Mouse (Mus musculus) duodenum, adult 2 months (tissue): Measurements from ENCODE around the gene Ncr1. TPM values are rescaled to one million over a fixed set of nuclear protein-coding genes. Genes with fewer than 3 reads are reported as not detected.

Experiments used
- polyA plus RNA-seq: library from polyadenylated mRNA; depleted of rRNA; stranded (reverse); fragments of >200 nt; gene quantifications from 2 replicates; pipeline ENCODE4 v1.2.3, GENCODE M21; 2012; ENCODE audit warnings: low replicate concordance; rRNA removed

Gene Ncr1
- polyA plus RNA-seq = 0.07 TPM in 1 of 2 replicates, not detected in the other

GRCm38 (mm10) chr7:4337509-4337908, at the start of gene Ncr1:
Gene Ncr1, plus strand, starts transcription at chr7:4337724.

Other genes starting within 250 kb of the Ncr1 start
- gene Ttyh1, start 218.3 kb upstream of the Ncr1 start, polyA plus RNA-seq = 23.3 and 26.6 TPM in 2 replicates
- gene Leng8, start 200.7 kb upstream of the Ncr1 start, polyA plus RNA-seq = 158 and 341 TPM in 2 replicates
- 26.3 and 80.3 TPM in 2 replicates for gene Leng9, start 187.3 kb upstream of the Ncr1 start, polyA plus RNA-seq
- 500 and 679 TPM in 2 replicates for gene Cdc42ep5, start 172.9 kb upstream of the Ncr1 start, polyA plus RNA-seq
- 0.06 and 0.07 TPM in 2 replicates for gene Lilra5, start 100.0 kb upstream of the Ncr1 start, polyA plus RNA-seq
- gene Gp6, start 60.0 kb downstream of the Ncr1 start, polyA plus RNA-seq = 0.02 TPM in 2 replicates
- 11.8 and 13.8 TPM in 2 replicates for gene Rdh13, start 107.9 kb downstream of the Ncr1 start, polyA plus RNA-seq
- gene Eps8l1, start 123.0 kb downstream of the Ncr1 start, polyA plus RNA-seq = 0.15 and 2.6 TPM in 2 replicates
- 66.8 and 106 TPM in 2 replicates for gene Ppp1r12c, start 164.0 kb downstream of the Ncr1 start, polyA plus RNA-seq
- 0.16 and 0.62 TPM in 2 replicates for gene Tnnt1, start 178.7 kb downstream of the Ncr1 start, polyA plus RNA-seq
- gene Tnni3, start 186.5 kb downstream of the Ncr1 start, polyA plus RNA-seq = 1.9 and 2.2 TPM in 2 replicates
- 1.6 and 2.1 TPM in 2 replicates for gene Dnaaf3, start 194.7 kb downstream of the Ncr1 start, polyA plus RNA-seq
- 4.5 and 5.8 TPM in 2 replicates for gene Syt5, start 209.8 kb downstream of the Ncr1 start, polyA plus RNA-seq